Mouse (Mus musculus): ENCODE results near the gene Cyp27a1. TPM values are rescaled to one million over a fixed set of nuclear protein-coding genes. Genes with fewer than 3 reads are reported as not detected.
A peak's percentile ranks its signal among the peaks of the same experiment; 100 is the strongest.

The Cyp27a1 gene
- polyA plus RNA-seq, 1 experiment from 2014 or later: 1.2 TPM

DNA sequence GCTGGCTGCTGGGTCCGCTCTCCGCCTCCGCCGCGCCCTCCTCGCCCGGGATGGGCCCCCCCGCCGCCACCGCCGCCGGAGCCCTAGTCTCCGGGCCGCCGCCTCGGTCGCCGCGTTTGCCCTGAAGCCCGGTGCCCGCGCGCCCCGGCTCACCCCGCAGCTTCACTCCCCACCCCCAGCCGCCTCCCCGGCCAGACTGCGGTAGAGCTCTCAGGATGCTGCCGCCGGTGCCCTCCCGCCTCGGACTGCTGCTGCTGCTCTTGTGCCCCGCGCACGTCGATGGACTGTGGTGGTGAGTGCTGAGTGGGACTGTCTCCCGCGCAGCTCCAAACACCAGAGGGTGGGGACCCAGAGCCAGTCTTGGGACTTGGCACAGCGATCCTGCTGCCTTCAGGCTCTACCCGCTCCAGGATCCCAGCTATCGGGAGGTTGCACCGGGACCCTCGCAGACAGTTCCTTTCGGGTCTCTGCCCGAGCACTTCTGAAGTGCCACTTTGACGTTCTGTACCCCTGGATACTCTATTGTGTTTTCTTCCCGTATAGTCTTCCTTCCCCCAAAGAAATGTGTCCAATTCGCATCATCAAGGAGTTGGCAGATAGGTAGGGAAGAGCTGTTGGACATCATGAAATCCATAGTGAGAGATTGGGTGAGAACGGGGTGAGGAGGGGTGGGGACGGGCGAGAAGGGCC lies 58.7 kb downstream of the Cyp27a1 start:
- Histone ChIP-seq H3K4me2 (ENCODE audit: low read depth, low read length) (peak overlapping the region; percentile 76), H3K9me3 (ENCODE audit: control insufficient read depth, low read length) (no peaks in the 10 kb centered on the region), H3K9ac (replicated peaks; ENCODE audit: low read depth, low read length) (peak overlapping the region; percentile 50; the same call in 1 of the 2 replicates), H3K4me1 (ENCODE audit: control insufficient read depth, insufficient read depth, low read length) (peaks cover 11% of the 10 kb centered on the region; the same call in 1 of the 2 replicates), H3K4me3 (ENCODE audit: low read depth, low read length) (peak overlapping the region; percentile 36), H3K36me3 (ENCODE audit: control insufficient read depth, insufficient read depth, low read length) (no peaks in the 10 kb centered on the region), H3K27ac (ENCODE audit: low read depth, low read length) (no peak overlapping the region), H3K27me3 (ENCODE audit: control insufficient read depth, insufficient read depth, low read length) (peaks cover 49% of the 10 kb centered on the region)
- WGBS: under 1% methylated on average over 32 of the region's 51 CpGs
- 0 out of 2 replicates have a peak, but pooled peaks have one; percentile 32 for ATAC-seq (ENCODE audit: low read depth)

- H3K27me3 ChIP-seq (ENCODE audit: control insufficient read depth, insufficient read depth, low read length): peaks cover 47% of the 10 kb centered on the region
- ATAC-seq (ENCODE audit: low read depth): peak; percentile 85
- H3K4me2 ChIP-seq (ENCODE audit: low read depth, low read length): 0 out of 2 replicates have a peak overlapping the region, but pooled peaks have one; percentile 11
- H3K9me3 ChIP-seq (ENCODE audit: control insufficient read depth, low read length): no peaks in the 10 kb centered on the region
- H3K27ac ChIP-seq (ENCODE audit: low read depth, low read length): no peak overlapping the region
- peaks cover 11% of the 10 kb centered on the region; the same call in 1 of the 2 replicates for H3K4me1 ChIP-seq (ENCODE audit: control insufficient read depth, insufficient read depth, low read length)
- H3K36me3 ChIP-seq (ENCODE audit: control insufficient read depth, insufficient read depth, low read length): no peaks in the 10 kb centered on the region
- H3K9ac ChIP-seq (replicated peaks; ENCODE audit: low read depth, low read length): no peak overlapping the region
- H3K4me3 ChIP-seq (ENCODE audit: low read depth, low read length): no peak overlapping the region; the same call in 1 of the 2 replicates
- 0% methylated on average over 15 of the region's 15 CpGs for WGBS
These were observed 59.8 kb downstream of the Cyp27a1 start for GRCm38 (mm10) chr1:74773136-74773535.

DNA sequence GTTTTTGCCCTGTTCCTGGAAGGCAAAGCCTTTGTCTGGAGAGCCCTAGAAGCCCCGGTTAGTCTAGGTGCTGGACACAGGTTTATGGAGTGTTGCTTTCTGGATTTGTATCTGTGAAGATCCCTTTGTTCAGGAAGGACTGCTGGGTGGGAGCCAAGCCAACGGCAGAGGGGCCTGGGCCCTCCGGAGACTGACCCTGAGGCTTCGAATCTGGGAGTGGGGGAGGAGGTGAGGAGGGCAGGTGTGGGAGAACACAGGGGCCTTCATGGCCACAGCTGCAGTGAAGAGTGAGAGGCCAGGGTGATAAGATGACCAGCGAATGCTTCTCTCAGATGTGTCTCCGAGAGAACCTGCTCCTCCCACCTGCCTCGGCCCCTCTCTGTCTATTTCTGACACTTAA lies 60.7 kb downstream of the Cyp27a1 start:
- 15% methylated on average over 7 of the region's 7 CpGs for WGBS
- no peaks in the 10 kb centered on the region for H3K36me3 ChIP-seq (ENCODE audit: control insufficient read depth, insufficient read depth, low read length)
- H3K27me3 ChIP-seq (ENCODE audit: control insufficient read depth, insufficient read depth, low read length): peaks cover 41% of the 10 kb centered on the region
- peaks cover 11% of the 10 kb centered on the region; the same call in 1 of the 2 replicates for H3K4me1 ChIP-seq (ENCODE audit: control insufficient read depth, insufficient read depth, low read length)
- H3K4me3 ChIP-seq (ENCODE audit: low read depth, low read length): no peak overlapping the region
- ATAC-seq (ENCODE audit: low read depth): no peak
- no peak overlapping the region for H3K27ac ChIP-seq (ENCODE audit: low read depth, low read length)
- no peak overlapping the region for H3K9ac ChIP-seq (replicated peaks; ENCODE audit: low read depth, low read length)
- no peak overlapping the region for H3K4me2 ChIP-seq (ENCODE audit: low read depth, low read length)
- no peaks in the 10 kb centered on the region for H3K9me3 ChIP-seq (ENCODE audit: control insufficient read depth, low read length)

DNA sequence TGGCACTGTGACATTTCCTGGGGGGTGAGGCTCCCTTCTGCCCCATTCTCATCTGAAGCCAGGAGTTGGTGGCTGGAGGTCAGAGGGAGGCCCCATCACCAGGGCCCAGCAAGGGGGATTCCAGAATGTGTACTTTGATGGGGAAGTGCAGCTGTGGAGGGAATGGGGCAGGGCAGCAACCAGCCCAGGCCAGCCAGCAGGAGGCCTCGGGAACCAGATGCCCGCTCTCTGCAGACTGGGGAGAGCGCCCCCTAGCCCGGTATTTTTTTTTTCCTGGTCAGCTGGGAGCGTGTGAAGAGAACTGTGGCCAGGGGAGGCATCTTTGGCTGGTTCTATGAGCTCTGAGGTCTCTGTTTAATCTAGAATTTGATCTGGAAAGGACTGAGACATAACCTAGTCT lies 62.4 kb downstream of the Cyp27a1 start:
- no peak for ATAC-seq (ENCODE audit: low read depth)
- Histone ChIP-seq H3K27me3 (ENCODE audit: control insufficient read depth, insufficient read depth, low read length) (peaks cover 36% of the 10 kb centered on the region), H3K9me3 (ENCODE audit: control insufficient read depth, low read length) (no peaks in the 10 kb centered on the region), H3K27ac (ENCODE audit: low read depth, low read length) (no peak overlapping the region), H3K9ac (replicated peaks; ENCODE audit: low read depth, low read length) (no peak overlapping the region), H3K4me1 (ENCODE audit: control insufficient read depth, insufficient read depth, low read length) (peaks cover 9% of the 10 kb centered on the region; the same call in 1 of the 2 replicates), H3K4me3 (ENCODE audit: low read depth, low read length) (no peak overlapping the region), H3K4me2 (ENCODE audit: low read depth, low read length) (no peak overlapping the region), H3K36me3 (ENCODE audit: control insufficient read depth, insufficient read depth, low read length) (no peaks in the 10 kb centered on the region)
- 10% methylated on average over 5 of the region's 5 CpGs for WGBS

GRCm38 (mm10) chr1:74778934-74779486 lies 65.6 kb downstream of the Cyp27a1 start:
- H3K27ac ChIP-seq (ENCODE audit: low read depth, low read length): no peak overlapping the region
- H3K27me3 ChIP-seq (ENCODE audit: control insufficient read depth, insufficient read depth, low read length): peaks cover 52% of the 10 kb centered on the region
- no peak overlapping the region for H3K4me2 ChIP-seq (ENCODE audit: low read depth, low read length)
- H3K36me3 ChIP-seq (ENCODE audit: control insufficient read depth, insufficient read depth, low read length): no peaks in the 10 kb centered on the region
- ATAC-seq (ENCODE audit: low read depth): no peak
- H3K4me3 ChIP-seq (ENCODE audit: low read depth, low read length): no peak overlapping the region
- 59% methylated on average over 3 of the region's 3 CpGs for WGBS
- H3K4me1 ChIP-seq (ENCODE audit: control insufficient read depth, insufficient read depth, low read length): peaks cover 6% of the 10 kb centered on the region
- H3K9ac ChIP-seq (replicated peaks; ENCODE audit: low read depth, low read length): no peak overlapping the region
- H3K9me3 ChIP-seq (ENCODE audit: control insufficient read depth, low read length): no peaks in the 10 kb centered on the region

DNA sequence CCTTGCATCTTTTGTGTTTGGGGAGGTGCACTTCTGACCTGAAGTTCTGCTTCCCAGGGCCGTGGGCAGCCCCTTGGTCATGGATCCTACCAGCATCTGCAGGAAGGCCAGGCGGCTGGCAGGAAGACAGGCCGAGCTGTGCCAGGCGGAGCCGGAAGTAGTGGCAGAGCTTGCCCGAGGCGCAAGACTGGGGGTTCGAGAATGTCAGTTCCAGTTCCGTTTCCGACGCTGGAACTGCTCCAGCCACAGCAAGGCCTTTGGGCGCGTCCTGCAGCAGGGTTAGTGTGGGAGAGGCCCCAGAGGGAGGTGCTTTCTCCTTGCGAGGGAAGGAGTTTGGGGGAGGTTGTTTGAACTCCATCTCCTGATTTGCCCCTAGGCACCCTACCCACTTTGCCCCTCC lies 68.7 kb downstream of the Cyp27a1 start:
- Histone ChIP-seq H3K9ac (replicated peaks; ENCODE audit: low read depth, low read length) (no peak overlapping the region), H3K4me3 (ENCODE audit: low read depth, low read length) (no peak overlapping the region), H3K27me3 (ENCODE audit: control insufficient read depth, insufficient read depth, low read length) (peaks cover 55% of the 10 kb centered on the region), H3K9me3 (ENCODE audit: control insufficient read depth, low read length) (no peaks in the 10 kb centered on the region), H3K4me2 (ENCODE audit: low read depth, low read length) (no peak overlapping the region), H3K4me1 (ENCODE audit: control insufficient read depth, insufficient read depth, low read length) (peaks cover 10% of the 10 kb centered on the region), H3K36me3 (ENCODE audit: control insufficient read depth, insufficient read depth, low read length) (no peaks in the 10 kb centered on the region), H3K27ac (ENCODE audit: low read depth, low read length) (no peak overlapping the region)
- ATAC-seq (ENCODE audit: low read depth): no peak
- 28% methylated on average over 14 of the region's 14 CpGs for WGBS

DNA sequence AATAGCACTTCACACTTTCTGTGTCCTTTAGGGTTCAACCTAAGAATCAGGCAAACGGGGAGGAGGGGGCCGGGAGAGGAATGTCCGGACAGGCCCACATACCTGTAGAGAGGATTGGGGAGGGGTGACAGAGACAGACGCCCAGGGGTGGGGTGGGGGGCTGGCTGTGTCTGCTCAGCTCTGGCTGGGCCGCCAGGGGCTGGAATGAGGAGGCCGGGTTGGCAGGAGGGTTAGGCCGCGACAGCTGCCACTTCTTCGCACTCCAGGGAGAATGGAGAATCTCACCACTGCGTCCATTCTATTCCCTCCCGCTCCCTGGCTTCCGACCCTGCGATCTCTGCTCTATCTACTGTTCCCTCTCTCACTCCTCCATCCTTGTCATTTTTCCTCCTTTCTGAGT lies 70.2 kb downstream of the Cyp27a1 start:
- Histone ChIP-seq H3K27ac (ENCODE audit: low read depth, low read length) (no peak overlapping the region), H3K4me2 (ENCODE audit: low read depth, low read length) (peak overlapping the region; percentile 81), H3K9ac (replicated peaks; ENCODE audit: low read depth, low read length) (no peak overlapping the region), H3K4me1 (ENCODE audit: control insufficient read depth, insufficient read depth, low read length) (peaks cover 10% of the 10 kb centered on the region), H3K27me3 (ENCODE audit: control insufficient read depth, insufficient read depth, low read length) (peaks cover 56% of the 10 kb centered on the region), H3K4me3 (ENCODE audit: low read depth, low read length) (peak overlapping the region; percentile 39), H3K36me3 (ENCODE audit: control insufficient read depth, insufficient read depth, low read length) (no peaks in the 10 kb centered on the region), H3K9me3 (ENCODE audit: control insufficient read depth, low read length) (no peaks in the 10 kb centered on the region)
- 2% methylated on average over 13 of the region's 13 CpGs for WGBS
- 0 out of 2 replicates have a peak, but pooled peaks have one; percentile 44 for ATAC-seq (ENCODE audit: low read depth)

GRCm38 (mm10) chr1:74784041-74784759 lies 70.8 kb downstream of the Cyp27a1 start:
- WGBS: under 1% methylated on average over 67 of the region's 67 CpGs
- no peaks in the 10 kb centered on the region for H3K9me3 ChIP-seq (ENCODE audit: control insufficient read depth, low read length)
- H3K27ac ChIP-seq (ENCODE audit: low read depth, low read length): no peak overlapping the region
- H3K4me2 ChIP-seq (ENCODE audit: low read depth, low read length): peak overlapping the region; percentile 81
- peak; percentile 54; the same call in 1 of the 2 replicates for ATAC-seq (ENCODE audit: low read depth)
- peaks cover 59% of the 10 kb centered on the region for H3K27me3 ChIP-seq (ENCODE audit: control insufficient read depth, insufficient read depth, low read length)
- H3K36me3 ChIP-seq (ENCODE audit: control insufficient read depth, insufficient read depth, low read length): no peaks in the 10 kb centered on the region
- peaks cover 10% of the 10 kb centered on the region for H3K4me1 ChIP-seq (ENCODE audit: control insufficient read depth, insufficient read depth, low read length)
- peak overlapping the region; percentile 39 for H3K4me3 ChIP-seq (ENCODE audit: low read depth, low read length)
- peak overlapping the region; percentile 37; the same call in 1 of the 2 replicates for H3K9ac ChIP-seq (replicated peaks; ENCODE audit: low read depth, low read length)
